Mouse (Mus musculus) midbrain, embryonic 15.5 days (tissue): ENCODE results near the gene Il11ra1. TPM values are rescaled to one million over a fixed set of nuclear protein-coding genes. Genes with fewer than 3 reads are reported as not detected.
"Not testable (repeated sequence)": the region's sequence is repeated elsewhere in the genome, so short reads cannot be mapped to it uniquely, and the experiment has no call there.

Source experiments
- ATAC-seq: fragments of 200-750 bp; cut with Nextera tagmentation; replicated peaks from 2 replicates; pipeline ENCODE4 v1.8.0; 2017; ENCODE audit warnings: moderate TSS enrichment
- H3K27ac ChIP-seq: fragments of 300-500 bp; sonication (generic); 2 replicates; pipeline ENCODE4 v1.5.1; 2015; ENCODE audit warnings: mild to moderate bottlenecking, inconsistent platforms
- H3K27me3 ChIP-seq: fragments of 300-500 bp; sonication (generic); replicated peaks from 2 replicates; pipeline ENCODE4 v1.6.1; 2015; ENCODE audit warnings: inconsistent platforms
- H3K36me3 ChIP-seq: fragments of 300-500 bp; sonication (generic); replicated peaks from 2 replicates; pipeline ENCODE4 v1.6.1; 2015; ENCODE audit warnings: inconsistent platforms
- H3K4me1 ChIP-seq: fragments of 300-500 bp; sonication (generic); 2 replicates; pipeline ENCODE4 v1.6.1; 2015; ENCODE audit warnings: inconsistent platforms
- H3K4me2 ChIP-seq: fragments of 300-500 bp; sonication (generic); 2 replicates; pipeline ENCODE4 v1.6.1; 2015; ENCODE audit warnings: inconsistent platforms, mild to moderate bottlenecking, moderate library complexity
- H3K4me3 ChIP-seq: fragments of 300-500 bp; sonication (generic); 2 replicates; pipeline ENCODE4 v1.5.1; 2015; ENCODE audit warnings: mild to moderate bottlenecking, inconsistent platforms
- H3K9ac ChIP-seq: fragments of 300-500 bp; sonication (generic); 2 replicates; pipeline ENCODE4 v1.6.1; 2015; ENCODE audit warnings: mild to moderate bottlenecking, inconsistent platforms
- H3K9me3 ChIP-seq: fragments of 300-500 bp; sonication (generic); 2 replicates; pipeline ENCODE4 v1.6.1; 2016; ENCODE audit warnings: inconsistent platforms
- WGBS: fragments of 180-500 bp; shearing (Covaris S2); methylation state at CpG from one replicate; pipeline ENCODE4 v1.1.7; 2015; ENCODE audit warnings: mixed read lengths; 5-methylcytosine and 5-hydroxymethylcytosine counted together
- polyA plus RNA-seq: library from polyadenylated mRNA; unstranded; fragments of >200 nt; fragmentation: Nextera tagmentation; extraction: Ambion mirVana; gene quantifications from 2 replicates; pipeline ENCODE4 v1.2.1, GENCODE M21; 2015

Gene Il11ra1
- polyA plus RNA-seq, 1 experiment from 2014 or later, result 37.5 TPM

- 41% methylated on average over 6 of the region's 6 CpGs for WGBS
- H3K4me3 ChIP-seq, result peak overlapping the region; percentile 36; the same call in 1 of the 2 replicates
- ATAC-seq, result no peak
- H3K4me2 ChIP-seq, result peak overlapping the region; percentile 56
- H3K4me1 ChIP-seq, result peaks cover 35% of the 10 kb centered on the region
- no peaks in the 10 kb centered on the region for H3K27me3 ChIP-seq
- H3K27ac ChIP-seq, result no peak overlapping the region
- H3K9ac ChIP-seq, result peak overlapping the region; percentile 48; the same call in 1 of the 2 replicates
- H3K9me3 ChIP-seq, result no peaks in the 10 kb centered on the region
- no peaks in the 10 kb centered on the region for H3K36me3 ChIP-seq
Measured at GRCm38 (mm10) chr4:41759656-41760287, 60.0 kb downstream of the Il11ra1 start.

GRCm38 (mm10) chr4:41760288-41760721 lies 60.5 kb downstream of the Il11ra1 start:
- Histone ChIP-seq H3K9me3 (no peaks in the 10 kb centered on the region), H3K4me3 (peak overlapping the region; percentile 36), H3K36me3 (no peaks in the 10 kb centered on the region), H3K4me2 (peak overlapping the region; percentile 56), H3K9ac (peak overlapping the region; percentile 48), H3K27ac (peak overlapping the region; percentile 30; the same call in 1 of the 2 replicates), H3K27me3 (no peaks in the 10 kb centered on the region), H3K4me1 (peaks cover 31% of the 10 kb centered on the region)
- under 1% methylated on average over 15 of the region's 15 CpGs for WGBS
- ATAC-seq, result peak; percentile 64

GRCm38 (mm10) chr4:41760911-41761310 lies 61.1 kb downstream of the Il11ra1 start:
- Histone ChIP-seq H3K27ac (peak overlapping the region; percentile 30; the same call in 1 of the 2 replicates), H3K9me3 (no peaks in the 10 kb centered on the region), H3K27me3 (no peaks in the 10 kb centered on the region)

GRCm38 (mm10) chr4:41761680-41762079 lies 61.9 kb downstream of the Il11ra1 start:
- ATAC-seq, result no peak
- Histone ChIP-seq H3K4me1 (peaks cover 25% of the 10 kb centered on the region), H3K27me3 (no peaks in the 10 kb centered on the region), H3K36me3 (no peaks in the 10 kb centered on the region), H3K4me2 (no peak overlapping the region), H3K4me3 (no peak overlapping the region), H3K27ac (peak overlapping the region; percentile 30; the same call in 1 of the 2 replicates), H3K9ac (no peak overlapping the region), H3K9me3 (no peaks in the 10 kb centered on the region)

More at GRCm38 (mm10) chr4:41760911-41761310, 61.1 kb downstream of the Il11ra1 start:
- H3K4me3 ChIP-seq, result peak overlapping the region; percentile 36
- H3K4me2 ChIP-seq, result peak overlapping the region; percentile 56
- H3K4me1 ChIP-seq, result peaks cover 31% of the 10 kb centered on the region
- WGBS, result 89% methylated on average over 4 of the region's 4 CpGs
- H3K36me3 ChIP-seq, result no peaks in the 10 kb centered on the region
- no peak for ATAC-seq
- peak overlapping the region; percentile 48; the same call in 1 of the 2 replicates for H3K9ac ChIP-seq

DNA sequence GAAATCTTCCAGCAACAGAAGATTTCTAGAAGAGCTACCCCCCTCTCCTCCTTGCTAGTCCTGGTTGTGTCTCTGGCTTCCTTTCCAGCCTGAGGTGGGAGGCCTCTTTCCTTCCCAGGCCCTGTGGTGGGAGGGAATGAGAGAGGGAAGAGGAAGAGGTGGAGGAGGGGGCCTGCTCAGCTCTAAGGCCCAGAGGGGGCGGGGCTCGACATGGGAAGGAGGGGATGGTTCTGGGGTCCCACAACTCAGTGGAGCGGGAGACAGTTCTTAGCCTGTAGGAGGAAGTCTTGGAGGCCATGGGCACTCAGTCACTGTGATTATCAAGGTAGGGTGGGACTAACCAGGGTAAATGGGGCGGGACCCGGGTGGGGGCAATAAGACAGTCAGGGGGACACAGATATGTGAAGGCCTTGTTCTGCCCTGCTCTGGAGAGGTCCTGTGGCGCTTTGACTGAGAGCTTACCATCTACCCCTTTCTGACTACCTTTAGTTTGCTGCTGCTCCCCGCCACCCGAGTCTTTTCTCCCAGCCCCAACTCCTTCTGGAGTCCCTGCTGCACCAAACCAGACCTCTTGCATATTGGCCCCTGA lies 62.4 kb downstream of the Il11ra1 start:
- 38% methylated on average over 8 of the region's 8 CpGs for WGBS
- H3K27me3 ChIP-seq, result no peaks in the 10 kb centered on the region
- H3K4me3 ChIP-seq, result no peak overlapping the region
- peak; percentile 35; the same call in 1 of the 2 replicates for ATAC-seq
- no peaks in the 10 kb centered on the region for H3K9me3 ChIP-seq
- H3K27ac ChIP-seq, result peak overlapping the region; percentile 30; the same call in 1 of the 2 replicates
- H3K9ac ChIP-seq, result no peak overlapping the region; the same call in 1 of the 2 replicates
- no peak overlapping the region for H3K4me2 ChIP-seq
- H3K4me1 ChIP-seq, result peaks cover 25% of the 10 kb centered on the region
- H3K36me3 ChIP-seq, result no peaks in the 10 kb centered on the region

- ATAC-seq, H3K36me3 ChIP-seq, H3K27me3 ChIP-seq, H3K4me3 ChIP-seq, H3K9ac ChIP-seq, H3K4me2 ChIP-seq, H3K9me3 ChIP-seq: not testable (repeated sequence)
- peaks cover 25% of the 10 kb centered on the region for H3K4me1 ChIP-seq
- 39% methylated on average over 8 of the region's 8 CpGs for WGBS
- H3K27ac ChIP-seq, result peak overlapping the region; percentile 30; the same call in 1 of the 2 replicates
Measured at GRCm38 (mm10) chr4:41762688-41763114, 62.9 kb downstream of the Il11ra1 start.

DNA sequence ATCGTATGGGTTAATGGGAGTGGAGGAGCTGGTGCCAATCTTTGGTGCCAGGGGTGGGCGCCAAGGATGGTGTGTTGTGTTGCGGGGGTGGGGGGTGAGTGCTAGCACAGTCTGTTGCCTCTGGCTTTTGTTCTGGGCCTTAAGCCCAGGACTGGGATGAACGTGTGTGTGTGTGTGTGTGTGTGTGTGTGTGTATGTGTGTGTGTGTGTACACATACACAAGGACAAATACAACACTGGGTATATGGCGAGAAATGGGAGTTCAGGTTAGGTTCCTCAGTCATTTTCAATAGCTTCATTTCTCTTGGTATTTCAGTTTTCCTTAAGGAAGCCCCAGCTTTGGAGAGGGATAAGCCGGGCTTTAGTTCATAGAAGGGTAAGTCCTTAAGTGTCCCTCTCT lies 63.4 kb downstream of the Il11ra1 start:
- not testable (repeated sequence) for H3K27ac ChIP-seq, H3K4me2 ChIP-seq, H3K9me3 ChIP-seq, ATAC-seq, H3K9ac ChIP-seq, H3K36me3 ChIP-seq, H3K27me3 ChIP-seq, H3K4me3 ChIP-seq
- peaks cover 25% of the 10 kb centered on the region for H3K4me1 ChIP-seq
- 82% methylated on average over 5 of the region's 6 CpGs for WGBS

GRCm38 (mm10) chr4:41767301-41767700 lies 67.5 kb downstream of the Il11ra1 start:
- H3K9ac ChIP-seq, ATAC-seq, H3K4me1 ChIP-seq, H3K36me3 ChIP-seq, H3K4me2 ChIP-seq, H3K27me3 ChIP-seq, H3K9me3 ChIP-seq, H3K4me3 ChIP-seq, H3K27ac ChIP-seq: not testable (repeated sequence)
- 87% methylated on average over 10 of the region's 10 CpGs for WGBS

DNA sequence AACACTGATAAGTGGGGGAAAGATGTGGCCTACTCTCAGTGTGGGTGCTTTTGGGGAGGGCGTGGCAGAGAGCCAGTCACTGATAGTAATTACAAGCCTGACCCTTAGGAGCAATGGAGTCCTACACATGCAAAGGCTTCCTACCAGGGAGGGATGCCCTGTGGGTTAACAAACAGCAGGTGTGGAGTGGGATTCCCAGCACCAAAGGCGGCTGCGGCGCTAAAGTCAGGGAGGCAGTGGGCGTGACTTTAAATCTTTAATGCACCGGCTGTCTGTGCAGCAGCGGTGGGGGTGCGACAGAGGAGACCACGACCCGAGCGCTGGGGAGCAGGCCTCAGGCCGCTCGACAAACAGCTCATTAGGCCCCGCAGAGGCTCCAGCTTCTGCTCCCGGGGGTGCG lies 73.2 kb downstream of the Il11ra1 start:
- WGBS, result 6% methylated on average over 7 of the region's 16 CpGs
- H3K9me3 ChIP-seq, ATAC-seq, H3K4me1 ChIP-seq, H3K9ac ChIP-seq, H3K36me3 ChIP-seq, H3K27me3 ChIP-seq, H3K27ac ChIP-seq: not testable (repeated sequence)
- Histone ChIP-seq H3K4me2 (peak overlapping the region; percentile 48), H3K4me3 (peak overlapping the region; percentile 37)

GRCm38 (mm10) chr4:41773502-41773901 lies 73.7 kb downstream of the Il11ra1 start:
- WGBS, result 0% methylated on average over 24 of the region's 25 CpGs
- H3K36me3 ChIP-seq, H3K4me1 ChIP-seq, H3K27me3 ChIP-seq, H3K9me3 ChIP-seq, ATAC-seq: not testable (repeated sequence)
- Histone ChIP-seq H3K4me2 (peak overlapping the region; percentile 56), H3K9ac (peak overlapping the region; percentile 38; the same call in 1 of the 2 replicates), H3K27ac (peak overlapping the region; percentile 60; the same call in 1 of the 2 replicates), H3K4me3 (peak overlapping the region; percentile 50)

DNA sequence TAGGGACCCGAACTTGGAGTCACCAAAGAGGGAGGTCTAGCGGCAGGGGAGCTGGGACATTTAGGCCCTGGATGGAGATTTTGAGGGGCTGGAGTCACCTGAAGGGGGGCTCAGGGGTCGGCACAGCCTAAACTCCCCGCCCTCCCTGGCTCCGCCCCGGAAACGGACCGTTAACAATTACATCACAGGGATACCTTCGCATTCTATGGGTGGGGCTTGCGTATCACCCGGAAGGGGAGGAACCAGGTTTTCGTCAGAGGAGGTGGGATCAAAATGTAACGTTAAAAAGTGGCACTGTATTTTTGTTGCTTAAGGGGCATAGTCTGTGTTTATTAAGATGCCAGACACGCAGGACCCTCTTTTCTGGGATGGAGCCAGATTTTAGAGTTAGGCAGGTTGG lies 74.2 kb downstream of the Il11ra1 start, which contains the start of gene Ccl27a:
Gene Ccl27a, minus strand, starts transcription at position 246 of the 400 bp plus-strand sequence.
- Histone ChIP-seq H3K4me2 (peak within 1 kb of the TSS; percentile 56), H3K27ac (peak within 1 kb of the TSS; percentile 71), H3K4me3 (peak within 1 kb of the TSS; percentile 50), H3K9ac (peak within 1 kb of the TSS; percentile 38; the same call in 1 of the 2 replicates)
- H3K9me3 ChIP-seq, H3K27me3 ChIP-seq, H3K36me3 ChIP-seq, ATAC-seq, H3K4me1 ChIP-seq: not testable (repeated sequence)
- WGBS, result under 1% methylated on average over 12 of the region's 14 CpGs

DNA sequence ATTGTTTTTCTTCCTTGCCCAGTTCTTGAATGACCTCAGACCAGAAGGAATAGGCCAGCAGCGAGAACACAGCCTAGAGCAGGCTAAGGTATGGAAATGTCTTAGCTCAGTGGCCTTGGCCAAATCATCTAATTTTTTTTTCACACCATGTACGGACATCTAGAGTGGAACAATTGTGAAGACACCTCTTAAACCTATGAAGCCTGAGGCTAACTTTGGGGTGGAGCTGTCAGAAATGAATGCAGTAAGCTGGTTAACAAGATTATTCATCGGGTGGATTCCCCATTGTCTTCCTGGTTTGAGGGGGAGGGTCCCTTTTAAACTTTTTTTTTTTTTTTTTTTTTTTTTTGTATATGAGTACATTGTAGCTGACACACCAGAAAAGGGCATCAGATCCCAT lies 74.7 kb downstream of the Il11ra1 start:
- peak overlapping the region; percentile 56 for H3K4me2 ChIP-seq
- H3K9me3 ChIP-seq, ATAC-seq, H3K27me3 ChIP-seq, H3K36me3 ChIP-seq, H3K4me1 ChIP-seq: not testable (repeated sequence)
- 55% methylated on average over 3 of the region's 3 CpGs for WGBS
- peak overlapping the region; percentile 38; the same call in 1 of the 2 replicates for H3K9ac ChIP-seq
- H3K27ac ChIP-seq, result peak overlapping the region; percentile 71
- H3K4me3 ChIP-seq, result peak overlapping the region; percentile 50
